Mouse (Mus musculus) CD4-positive, CD25-positive, alpha-beta regulatory T cell, adult 2 months (primary cell): ENCODE results near the gene Mtch1.

ENCODE experiments used
- DNase-seq: peaks from one replicate; pipeline ENCODE4 v3.0.0-alpha.2; 2012; ENCODE audit warnings: low read depth, low spot score

Gene Mtch1

DNA sequence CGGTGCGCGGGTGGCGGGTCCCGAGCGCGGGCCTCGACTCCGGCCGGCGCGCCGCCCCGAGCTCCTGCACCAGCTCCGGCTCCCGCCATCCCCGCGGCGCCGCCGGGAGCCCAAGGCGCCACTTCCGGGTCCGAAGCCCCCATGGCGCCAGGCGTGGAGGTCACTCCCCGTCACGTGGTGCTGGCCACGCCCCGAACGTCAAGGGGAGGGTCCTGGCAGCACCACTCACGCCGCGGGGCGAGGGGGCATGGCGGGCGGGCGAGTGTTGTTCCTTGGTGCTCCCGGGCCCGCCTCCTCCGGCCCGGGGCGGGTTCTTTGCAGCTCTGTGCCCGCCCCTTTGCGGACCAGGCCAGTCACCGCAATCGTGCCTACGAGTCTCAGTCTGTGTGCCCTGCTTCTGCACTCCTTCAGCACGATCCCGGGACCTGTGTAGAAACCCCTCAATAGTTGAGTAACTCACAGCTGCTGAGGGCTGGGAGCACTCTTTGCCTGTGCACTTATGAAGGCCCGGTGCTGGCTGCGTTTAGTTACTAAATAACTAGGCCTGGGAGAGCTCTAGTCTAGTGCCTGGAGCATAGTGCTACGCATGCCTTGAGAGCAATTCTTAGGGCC lies at the start of gene Mtch1:
Gene Mtch1, minus strand, starts transcription at position 290 of the 612 bp plus-strand sequence.
- peak; percentile 98 for DNase-seq

DNA sequence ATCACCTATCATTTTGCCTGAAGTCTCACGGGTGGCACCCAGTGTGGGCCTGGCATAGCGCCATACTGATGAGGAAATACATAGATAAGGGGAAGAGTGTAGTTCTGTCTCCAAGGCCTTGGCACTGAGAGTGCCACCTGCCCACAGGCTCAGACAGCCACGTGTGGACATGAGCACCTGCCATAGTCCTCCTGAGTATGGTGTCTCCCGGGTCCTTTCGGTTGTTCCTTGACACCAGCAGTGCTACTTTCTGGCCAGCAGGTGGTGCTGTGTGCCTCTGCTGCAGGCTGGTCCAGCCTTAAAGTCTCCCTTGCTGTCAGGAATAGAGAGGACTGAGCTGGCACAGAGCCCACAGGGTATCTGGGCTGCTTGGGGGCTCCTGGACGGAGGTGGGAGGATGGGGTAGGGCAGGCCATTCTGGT lies 49.1 kb upstream of the Mtch1 start:
- peak; percentile 93 for DNase-seq

GRCm38 (mm10) chr17:29396056-29396799 lies 48.5 kb upstream of the Mtch1 start:
- peak; percentile 43 for DNase-seq

DNA sequence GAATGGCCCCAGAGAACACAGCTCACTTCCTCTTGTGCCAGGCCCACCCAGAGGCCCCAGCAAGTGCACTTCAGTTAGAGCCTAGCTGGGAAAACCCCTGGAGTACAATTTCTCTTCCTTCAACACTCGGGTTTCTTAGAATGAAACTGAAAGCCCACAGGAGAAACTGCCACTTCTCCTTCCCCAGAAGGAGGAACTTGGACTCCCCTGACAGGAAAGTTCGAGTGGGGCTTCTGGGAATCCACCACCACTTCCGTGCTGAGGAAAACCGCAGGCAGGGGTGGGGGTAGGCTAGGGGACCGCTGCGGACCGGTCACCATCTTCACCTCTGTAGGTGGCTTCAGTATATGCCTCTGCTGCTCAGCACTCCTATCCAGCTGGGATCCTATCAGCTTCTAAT lies 47.6 kb upstream of the Mtch1 start:
- DNase-seq: peak; percentile 78

DNA sequence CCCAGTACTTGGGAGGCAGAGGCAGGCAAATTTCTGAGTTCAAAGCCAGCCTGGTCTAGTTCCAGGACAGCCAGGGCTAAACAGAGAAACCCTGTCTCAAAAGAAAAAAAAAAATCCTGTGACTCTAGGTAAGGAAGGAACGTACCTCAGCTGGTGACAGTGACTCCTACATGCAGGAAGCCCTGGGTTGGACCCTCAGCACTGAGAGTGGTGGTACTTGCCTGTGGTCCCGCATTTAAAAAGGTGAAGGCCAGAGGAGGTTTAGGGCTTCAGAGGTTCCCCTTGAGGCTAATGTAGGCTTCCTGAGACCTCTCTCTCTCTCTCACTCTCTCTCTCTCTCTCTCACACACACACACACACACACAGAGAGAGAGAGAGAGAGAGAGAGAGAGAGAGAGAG lies 47.0 kb upstream of the Mtch1 start:
- peak; percentile 55 for DNase-seq

- peak; percentile 91 for DNase-seq
Observed at GRCm38 (mm10) chr17:29394106-29394760, 46.5 kb upstream of the Mtch1 start.

DNA sequence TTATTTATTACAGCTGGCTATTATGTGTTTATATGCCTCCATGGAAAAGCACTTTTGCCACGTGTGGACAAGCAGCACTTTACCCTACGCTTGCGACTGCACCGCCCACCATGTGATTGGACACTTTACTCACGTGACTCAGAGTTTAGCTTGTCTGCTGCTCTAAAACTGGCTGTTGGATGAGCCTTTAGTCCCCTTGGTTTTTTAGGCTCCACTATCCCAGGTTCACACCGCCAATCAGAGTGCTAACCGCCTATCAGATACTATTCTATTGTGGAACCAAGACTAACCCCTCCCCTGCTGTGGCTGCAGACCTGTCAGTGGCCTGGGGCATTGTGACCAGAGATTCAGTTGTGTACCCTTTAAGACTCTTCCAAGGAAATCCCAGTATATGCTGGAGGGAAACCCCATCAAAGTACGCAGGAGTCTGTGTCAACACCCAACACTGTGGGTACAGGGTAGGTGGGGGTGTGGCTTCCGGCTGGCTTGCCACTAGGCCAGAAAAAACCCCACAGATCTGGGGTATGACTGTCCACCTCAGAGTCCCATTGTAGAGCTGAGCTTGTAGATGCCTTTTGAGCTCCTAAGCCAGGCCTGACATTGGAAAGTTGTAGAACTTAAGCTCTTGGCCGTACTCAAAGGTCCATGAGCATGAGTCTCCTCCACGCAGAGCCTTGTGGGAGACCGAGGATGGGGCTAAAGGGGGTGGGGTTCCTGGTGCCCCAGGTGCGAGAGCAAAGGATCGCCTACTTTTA lies 45.8 kb upstream of the Mtch1 start:
- peak; percentile 88 for DNase-seq

- DNase-seq: no peak
Observed at GRCm38 (mm10) chr17:29391280-29391679, 43.5 kb upstream of the Mtch1 start.

GRCm38 (mm10) chr17:29388978-29389377 lies 41.2 kb upstream of the Mtch1 start:
- DNase-seq: no peak

DNA sequence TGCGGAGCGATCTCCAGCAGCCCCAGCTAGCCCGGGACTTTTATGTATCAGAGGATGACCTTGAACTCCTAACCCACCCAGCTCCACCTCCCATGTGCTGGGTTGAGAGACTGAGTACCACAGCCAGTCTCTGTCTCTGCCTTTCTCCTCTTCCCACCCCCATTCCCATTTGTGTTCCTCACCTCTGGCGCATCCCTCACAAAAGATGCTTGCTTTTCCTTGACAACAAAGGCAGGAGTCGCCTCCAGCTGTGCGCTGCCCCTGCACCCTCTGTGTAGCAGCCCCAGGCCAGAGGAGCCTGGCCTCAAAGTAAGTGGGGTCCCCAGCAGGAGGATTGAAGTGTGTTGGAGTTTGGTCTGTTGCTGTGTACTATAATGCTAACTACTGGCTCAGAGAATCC lies 38.0 kb upstream of the Mtch1 start:
- no peak for DNase-seq

DNA sequence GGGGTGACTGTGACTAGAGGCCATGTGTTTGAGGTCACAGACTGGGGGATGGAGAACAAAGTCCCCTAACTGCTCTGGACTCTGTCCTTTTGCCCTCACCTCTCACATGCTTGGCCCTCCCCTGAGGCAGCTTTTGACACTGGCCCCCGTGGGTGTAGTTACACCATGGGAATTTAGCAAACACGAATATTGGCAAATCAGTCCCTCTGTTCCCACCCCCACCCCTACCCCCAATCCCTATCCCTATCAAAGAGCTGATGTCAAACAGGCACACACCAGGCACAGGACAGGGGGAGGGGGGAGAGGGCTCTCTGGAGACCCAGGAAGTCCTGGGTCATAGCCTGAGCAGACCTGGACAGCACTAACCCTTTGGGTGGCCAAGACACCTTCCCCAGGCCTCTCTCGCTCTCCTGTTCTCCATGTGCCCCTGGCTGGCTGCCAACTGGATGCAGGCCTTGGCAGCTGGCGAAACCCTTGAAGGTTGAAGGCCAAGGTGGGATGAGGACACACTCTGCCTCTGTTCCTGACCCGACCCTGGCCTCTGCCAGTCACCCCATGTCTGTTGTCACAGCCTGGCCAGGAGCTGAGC lies 37.2 kb upstream of the Mtch1 start:
- DNase-seq: no peak

DNA sequence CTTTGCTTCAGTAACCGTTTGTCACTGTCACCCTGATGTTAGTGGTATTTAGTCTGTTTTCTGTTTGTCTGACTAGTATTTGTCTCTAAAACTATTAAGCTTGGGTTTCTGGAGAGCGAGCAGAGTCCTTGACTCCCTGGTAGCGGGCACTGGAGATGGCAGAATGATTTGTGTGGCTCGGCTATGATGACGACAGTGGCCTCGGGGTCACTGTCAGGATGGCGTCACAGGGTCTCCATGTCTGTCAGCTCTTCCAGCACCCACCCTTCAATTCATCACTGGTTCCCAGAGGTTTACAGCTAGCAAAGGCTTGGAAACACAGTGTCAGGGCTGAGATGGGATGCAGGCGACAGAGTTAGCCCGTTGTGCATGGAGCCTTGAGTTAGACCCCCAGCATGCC lies 36.2 kb upstream of the Mtch1 start:
- no peak for DNase-seq

DNA sequence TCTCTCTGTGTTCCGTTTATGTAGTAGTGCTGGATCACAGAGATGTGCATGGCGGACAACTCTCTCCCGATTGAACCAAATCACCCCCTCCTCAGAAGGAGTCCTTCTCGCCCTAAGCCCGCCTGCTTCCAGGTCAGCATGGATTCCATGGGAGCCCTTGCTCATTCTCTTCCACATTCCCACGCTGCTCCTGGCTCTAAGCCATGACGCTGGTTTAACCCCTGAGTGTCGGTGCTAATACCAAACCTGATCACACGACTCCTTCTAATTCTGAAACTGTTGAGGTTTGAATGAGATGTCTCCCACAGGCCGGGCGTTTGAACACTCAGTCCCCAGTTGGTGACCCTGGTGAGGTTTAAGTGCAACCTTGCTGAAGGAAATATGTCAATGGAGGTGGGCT lies 34.7 kb upstream of the Mtch1 start:
- DNase-seq: no peak

GRCm38 (mm10) chr17:29381472-29381871 lies 33.7 kb upstream of the Mtch1 start:
- DNase-seq: peak; percentile 88

GRCm38 (mm10) chr17:29380241-29380640 lies 32.5 kb upstream of the Mtch1 start:
- DNase-seq: no peak

DNA sequence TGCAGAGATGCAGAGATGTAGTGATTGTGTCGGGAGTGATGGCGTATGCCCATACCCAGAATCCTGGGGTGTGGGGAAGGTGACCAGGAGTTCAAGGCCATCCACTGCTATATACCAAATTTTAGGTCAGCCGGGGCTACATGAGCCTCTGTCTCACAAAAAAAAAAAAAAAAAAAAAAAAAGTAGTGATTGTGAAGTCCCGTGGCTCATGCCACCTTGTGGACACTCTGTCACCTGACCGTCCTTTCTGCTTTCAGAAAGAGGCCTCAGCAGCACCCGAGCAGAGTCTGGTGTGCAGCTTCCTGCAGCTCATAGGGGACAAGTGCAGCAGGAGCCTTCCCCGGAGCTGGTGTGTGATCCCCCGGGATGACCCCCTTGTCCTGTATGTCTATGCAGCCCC lies 30.3 kb upstream of the Mtch1 start:
- no peak for DNase-seq

GRCm38 (mm10) chr17:29375871-29376270 lies 28.1 kb upstream of the Mtch1 start:
- DNase-seq: no peak

GRCm38 (mm10) chr17:29370984-29371723 lies 23.4 kb upstream of the Mtch1 start:
- peak; percentile 95 for DNase-seq

GRCm38 (mm10) chr17:29368726-29369125 lies 21.0 kb upstream of the Mtch1 start:
- DNase-seq: no peak

DNA sequence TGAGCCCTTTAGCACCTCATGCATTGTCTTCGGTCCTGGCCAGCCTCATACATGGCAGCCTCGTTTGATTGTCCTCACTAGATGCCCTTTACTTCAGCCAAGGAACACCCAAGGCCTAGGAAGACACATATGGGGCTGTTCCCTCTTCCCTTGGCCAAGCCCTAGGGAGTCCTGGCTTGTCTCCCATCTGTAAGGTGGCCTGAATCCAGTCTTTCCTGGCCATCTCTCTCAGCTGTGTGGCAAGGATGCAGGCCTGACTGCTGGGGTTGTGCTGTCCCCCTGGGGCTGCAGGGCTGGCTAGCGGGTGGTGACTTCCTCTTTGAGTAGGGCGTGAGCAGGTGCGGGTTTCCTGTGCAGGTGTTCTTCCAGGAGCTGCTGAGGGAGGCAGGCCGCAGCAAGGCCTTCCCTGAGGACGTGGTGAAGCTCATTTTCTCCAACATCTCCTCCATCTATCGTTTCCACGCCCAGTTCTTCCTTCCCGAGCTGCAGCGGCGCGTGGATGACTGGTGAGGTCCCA lies 17.4 kb upstream of the Mtch1 start:
- DNase-seq: peak; percentile 28

GRCm38 (mm10) chr17:29363109-29363508 lies 15.4 kb upstream of the Mtch1 start:
- no peak for DNase-seq
